Mouse (Mus musculus): ENCODE measurements around the gene Ap2m1.

The Ap2m1 gene

GRCm38 (mm10) chr16:20528779-20529178, 6.5 kb upstream of the Ap2m1 start:
- no peak for DNase-seq (ENCODE audit: extremely low read depth, insufficient read length, low spot score)

- no peak for DNase-seq (ENCODE audit: extremely low read depth, insufficient read length, low spot score)
Measured at GRCm38 (mm10) chr16:20529375-20529774, 5.9 kb upstream of the Ap2m1 start.

GRCm38 (mm10) chr16:20530941-20531340, 4.3 kb upstream of the Ap2m1 start:
- no peak for DNase-seq (ENCODE audit: extremely low read depth, insufficient read length, low spot score)

GRCm38 (mm10) chr16:20534617-20535295, 522 bp upstream of the Ap2m1 start:
- no peak for DNase-seq (ENCODE audit: extremely low read depth, insufficient read length, low spot score)

GRCm38 (mm10) chr16:20536081-20536665, 895 bp downstream of the Ap2m1 start:
- DNase-seq (ENCODE audit: extremely low read depth, insufficient read length, low spot score): no peak

GRCm38 (mm10) chr16:20537071-20537471, 1.8 kb downstream of the Ap2m1 start:
- DNase-seq (ENCODE audit: extremely low read depth, insufficient read length, low spot score): peak; percentile 73

GRCm38 (mm10) chr16:20537601-20538320, 2.5 kb downstream of the Ap2m1 start:
- DNase-seq (ENCODE audit: extremely low read depth, insufficient read length, low spot score): no peak

- DNase-seq (ENCODE audit: extremely low read depth, insufficient read length, low spot score): no peak
Measured at GRCm38 (mm10) chr16:20539649-20540048, 4.4 kb downstream of the Ap2m1 start.

- no peak for DNase-seq (ENCODE audit: extremely low read depth, insufficient read length, low spot score)
Measured at GRCm38 (mm10) chr16:20540438-20540837, 5.2 kb downstream of the Ap2m1 start.

GRCm38 (mm10) chr16:20545696-20546095, 10.4 kb downstream of the Ap2m1 start:
- DNase-seq (ENCODE audit: extremely low read depth, insufficient read length, low spot score): no peak

- DNase-seq (ENCODE audit: extremely low read depth, insufficient read length, low spot score): no peak
Measured at GRCm38 (mm10) chr16:20547423-20547822, 12.1 kb downstream of the Ap2m1 start.

- DNase-seq (ENCODE audit: extremely low read depth, insufficient read length, low spot score): peak; percentile 100
Measured at GRCm38 (mm10) chr16:20548096-20548948, 13.0 kb downstream of the Ap2m1 start, which contains the start of gene Abcf3. Abcf3 (plus strand) TSS chr16:20548577.

- DNase-seq (ENCODE audit: extremely low read depth, insufficient read length, low spot score): no peak
Measured at GRCm38 (mm10) chr16:20549161-20549560, 13.9 kb downstream of the Ap2m1 start.

- DNase-seq (ENCODE audit: extremely low read depth, insufficient read length, low spot score): no peak
Measured at GRCm38 (mm10) chr16:20551691-20552090, 16.4 kb downstream of the Ap2m1 start.

- DNase-seq (ENCODE audit: extremely low read depth, insufficient read length, low spot score): no peak
Measured at GRCm38 (mm10) chr16:20552594-20552993, 17.3 kb downstream of the Ap2m1 start.

GRCm38 (mm10) chr16:20555000-20555399, 19.7 kb downstream of the Ap2m1 start:
- no peak for DNase-seq (ENCODE audit: extremely low read depth, insufficient read length, low spot score)

- DNase-seq (ENCODE audit: extremely low read depth, insufficient read length, low spot score): no peak
Measured at GRCm38 (mm10) chr16:20557381-20557780, 22.1 kb downstream of the Ap2m1 start.

- no peak for DNase-seq (ENCODE audit: extremely low read depth, insufficient read length, low spot score)
Measured at GRCm38 (mm10) chr16:20565075-20565474, 29.8 kb downstream of the Ap2m1 start.

- DNase-seq (ENCODE audit: extremely low read depth, insufficient read length, low spot score): no peak
Measured at GRCm38 (mm10) chr16:20589366-20589938, 54.2 kb downstream of the Ap2m1 start, which contains the start of gene Vwa5b2. Vwa5b2 (plus strand) TSS chr16:20589471.

GRCm38 (mm10) chr16:20589939-20590679, 54.8 kb downstream of the Ap2m1 start:
- no peak for DNase-seq (ENCODE audit: extremely low read depth, insufficient read length, low spot score)
